Mouse (Mus musculus) cerebellum, adult 9-10 months (tissue): Measurements from ENCODE around the gene Pi4kb.
"Not testable (repeated sequence)": the region's sequence is repeated elsewhere in the genome, so short reads cannot be mapped to it uniquely, and the experiment has no call there.

Source experiments
- DNase-seq: peaks from one replicate; pipeline ENCODE4 v3.0.0; 2022

Pi4kb gene

DNA sequence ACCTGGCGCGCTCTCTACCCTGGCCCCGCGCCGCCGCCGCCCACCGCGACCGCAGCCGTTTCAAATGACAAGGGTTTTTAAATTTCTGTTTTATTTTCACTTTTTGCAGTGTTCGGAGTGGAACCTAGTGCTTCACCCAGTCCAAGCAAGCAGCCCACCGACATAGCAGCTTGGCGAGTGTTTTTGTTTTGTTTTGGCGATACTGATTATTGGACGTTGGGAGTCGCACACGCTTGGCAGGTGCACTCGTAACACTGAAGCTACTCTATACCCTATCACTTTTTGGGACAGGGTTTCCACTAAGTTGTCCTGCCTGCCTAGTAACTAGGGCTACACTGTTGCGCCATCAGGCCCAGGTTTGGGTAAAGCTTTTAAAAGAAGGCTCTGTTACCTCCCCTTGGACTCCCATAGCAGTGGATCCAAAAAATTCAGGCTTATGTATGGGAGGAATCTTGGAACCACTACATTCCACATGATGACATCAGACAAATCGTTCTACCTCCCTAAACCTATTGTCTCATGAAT, 42.1 kb downstream of the Pi4kb start:
- no peak for DNase-seq

- no peak for DNase-seq
Measured at GRCm38 (mm10) chr3:95018741-95019140, 44.2 kb downstream of the Pi4kb start.

DNA sequence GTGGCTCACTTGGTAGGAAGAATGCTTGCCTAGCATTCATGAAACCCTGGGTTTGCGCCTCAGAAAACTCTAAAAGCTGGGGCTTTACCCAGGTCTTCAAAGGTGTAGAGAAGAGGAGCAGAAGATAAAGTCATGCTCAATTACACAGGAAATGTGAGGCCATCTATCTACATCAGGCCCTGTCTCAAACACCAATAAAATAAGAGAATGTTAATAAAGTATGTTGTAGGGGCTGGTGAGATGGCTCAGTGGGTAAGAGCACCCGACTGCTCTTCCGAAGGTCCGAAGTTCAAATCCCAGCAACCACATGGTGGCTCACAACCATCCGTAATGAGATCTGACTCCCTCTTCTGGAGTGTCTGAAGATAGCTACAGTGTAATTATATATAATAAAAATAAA, 46.4 kb downstream of the Pi4kb start:
- not testable (repeated sequence) for DNase-seq

- no peak for DNase-seq
Measured at GRCm38 (mm10) chr3:95024551-95024950, 50.0 kb downstream of the Pi4kb start.

- no peak for DNase-seq
Measured at GRCm38 (mm10) chr3:95025202-95025601, 50.7 kb downstream of the Pi4kb start.

DNA sequence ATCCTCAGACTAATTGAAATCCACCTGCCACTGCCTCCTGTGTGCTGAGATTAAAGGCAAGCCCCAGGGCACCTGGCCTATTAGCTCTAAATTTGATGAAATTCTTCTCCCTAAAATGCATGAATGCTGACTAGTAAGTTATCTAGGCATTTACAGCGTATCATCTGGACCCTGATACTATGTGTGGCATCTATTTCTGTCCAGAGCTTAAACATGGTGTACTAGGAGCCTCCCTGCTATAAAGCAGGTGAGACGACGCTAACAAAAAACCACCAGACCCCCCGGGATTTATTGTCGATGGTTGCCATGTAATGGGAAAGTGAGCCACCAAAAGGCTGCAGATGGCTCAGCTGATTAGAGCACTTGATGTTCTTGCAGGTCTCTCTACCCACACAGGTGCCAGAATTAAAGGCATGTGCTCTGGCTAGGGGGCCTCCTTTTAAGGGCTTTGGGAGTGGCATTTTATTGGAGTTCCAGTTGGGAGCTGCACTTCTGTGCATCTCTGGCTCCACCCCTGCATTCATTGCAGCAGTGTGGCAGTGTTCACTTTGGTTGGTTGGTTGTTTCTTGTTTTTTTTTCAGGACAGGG, 52.6 kb downstream of the Pi4kb start:
- no peak for DNase-seq

GRCm38 (mm10) chr3:95027701-95028100, 53.2 kb downstream of the Pi4kb start:
- no peak for DNase-seq

GRCm38 (mm10) chr3:95028603-95029002, 54.1 kb downstream of the Pi4kb start:
- no peak for DNase-seq

DNA sequence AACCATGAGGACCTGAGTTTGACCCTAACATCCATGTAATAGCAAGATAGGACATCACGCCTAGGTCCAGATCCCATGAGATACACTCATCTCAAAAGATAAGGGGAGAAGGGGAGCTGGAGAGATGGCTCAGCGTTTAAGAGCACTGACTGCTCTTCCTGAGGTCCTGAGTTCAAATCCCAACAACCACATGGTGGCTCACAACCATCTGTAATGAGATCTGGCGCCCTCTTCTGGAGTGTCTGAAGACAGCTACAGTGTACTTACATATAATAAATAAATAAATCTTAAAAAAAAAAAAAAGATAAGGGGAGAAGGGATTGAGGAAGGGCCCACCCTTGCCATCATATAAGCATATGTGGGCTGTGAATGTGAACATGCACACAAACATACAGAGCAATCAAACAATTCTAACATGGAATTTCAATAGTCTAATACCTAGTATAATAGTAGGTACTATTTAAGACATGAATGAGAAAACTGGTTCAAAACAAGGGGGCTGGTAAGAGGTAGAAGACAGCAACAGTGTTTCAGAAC, 54.8 kb downstream of the Pi4kb start:
- not testable (repeated sequence) for DNase-seq

DNA sequence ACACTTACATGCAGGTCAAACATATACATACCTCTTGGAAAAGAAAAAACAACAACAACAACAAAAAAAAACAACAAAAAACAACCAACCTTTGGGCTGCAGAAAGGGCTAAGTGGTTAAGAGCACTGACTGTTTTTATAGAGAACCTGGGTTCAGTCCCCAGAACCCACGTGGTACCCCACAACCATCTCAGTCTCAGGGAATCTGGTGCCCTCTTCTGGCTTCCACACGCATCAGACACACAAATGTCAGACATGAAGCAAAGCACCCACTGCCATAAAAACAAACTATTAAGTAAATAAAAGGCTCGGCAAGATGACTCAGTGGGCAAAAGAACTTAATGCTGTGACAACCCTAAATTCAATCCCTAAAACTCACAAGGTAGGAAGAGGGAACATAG, 55.4 kb downstream of the Pi4kb start:
- no peak for DNase-seq

DNA sequence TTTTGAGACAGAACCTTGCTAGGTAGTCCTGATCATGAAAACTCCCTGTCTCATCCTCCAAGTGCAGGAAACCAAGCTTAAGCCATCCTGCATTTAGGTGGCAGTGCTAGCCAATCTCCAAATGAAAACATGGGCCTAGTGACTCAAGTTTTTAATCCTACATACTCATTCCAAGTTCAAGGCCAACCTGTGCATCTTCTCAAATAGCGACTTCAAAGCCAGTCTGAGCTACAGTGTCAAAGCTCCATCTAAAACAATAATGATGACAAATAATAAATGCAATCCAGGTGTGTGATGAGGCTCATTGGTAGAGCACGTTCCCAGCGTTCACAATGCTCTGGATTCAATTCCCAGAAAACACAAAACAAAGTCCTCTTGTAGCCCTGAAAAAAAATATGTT, 67.1 kb downstream of the Pi4kb start:
- DNase-seq: no peak

DNA sequence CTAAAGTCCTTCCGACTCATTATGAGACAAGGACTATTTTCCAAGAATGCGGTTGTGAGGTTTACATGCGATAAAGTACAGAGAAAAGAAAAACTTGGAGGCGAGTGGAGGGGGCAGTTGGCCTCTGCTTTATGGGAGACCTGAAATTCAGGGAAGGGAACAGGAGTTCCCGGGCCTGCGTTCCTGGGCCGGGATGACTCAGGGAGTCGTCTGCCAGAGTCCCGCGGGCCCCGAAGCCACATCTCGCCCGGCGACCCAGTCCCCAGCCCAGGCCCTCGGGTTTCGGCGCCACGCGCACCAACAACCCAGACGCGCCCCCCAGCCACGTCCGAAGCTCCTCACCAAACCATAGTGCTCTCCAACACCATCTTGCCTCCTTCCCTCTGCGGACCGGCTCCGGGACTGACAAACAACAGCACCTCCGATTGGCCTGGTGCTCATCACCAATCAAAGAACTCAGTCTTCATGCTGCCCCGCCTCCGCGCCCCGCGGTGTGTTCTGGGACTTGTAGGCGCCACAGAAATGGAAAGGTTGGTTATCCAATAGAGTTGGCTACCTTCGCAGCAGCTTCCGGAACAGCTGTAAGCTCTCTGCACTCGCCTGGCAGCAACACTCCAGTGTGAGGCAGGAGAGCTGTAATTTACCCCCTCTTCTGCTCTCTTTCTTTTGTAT, 67.8 kb downstream of the Pi4kb start, which contains the start of gene Psmd4:
Gene Psmd4 (minus strand): TSS at position 449 of the 672 bp plus-strand sequence.
- peak; percentile 97 for DNase-seq

DNA sequence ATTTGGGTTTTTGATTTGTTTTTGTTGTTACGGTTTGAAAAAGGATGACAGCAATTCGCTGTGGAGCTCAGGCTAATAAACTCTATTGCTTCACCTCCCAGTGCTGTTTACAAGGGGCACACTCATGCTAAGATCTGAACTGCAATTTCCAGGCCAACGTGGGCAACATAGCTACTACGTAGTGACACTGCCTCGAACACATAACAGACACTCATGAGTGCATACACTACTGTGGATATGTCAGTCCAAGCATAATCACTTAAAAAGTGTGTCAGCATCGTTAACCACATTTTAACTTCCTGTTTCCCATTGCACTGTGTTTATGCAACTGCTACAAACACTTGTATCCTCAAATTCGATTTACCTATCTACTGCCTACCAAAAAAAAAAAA, 68.3 kb downstream of the Pi4kb start:
- DNase-seq: no peak

DNA sequence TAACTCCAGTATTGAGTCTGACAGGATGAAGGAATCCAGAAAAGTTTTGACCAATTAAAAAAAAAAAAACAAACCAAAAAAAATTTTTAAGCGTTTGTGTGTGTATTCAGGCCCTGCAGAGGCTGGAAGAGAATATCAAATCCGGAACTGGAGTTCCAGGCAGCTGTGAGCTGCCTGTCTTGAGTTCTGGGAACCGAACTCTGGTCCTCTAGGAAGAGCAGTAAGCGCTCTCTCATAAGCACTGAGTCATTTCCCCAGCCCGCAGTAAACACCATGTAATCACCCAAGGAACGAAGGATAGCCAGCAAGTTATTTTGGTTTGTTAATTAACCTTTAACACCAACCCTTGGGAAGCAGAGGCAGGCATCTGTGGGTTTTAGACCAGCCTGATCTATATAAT, 68.7 kb downstream of the Pi4kb start:
- DNase-seq: no peak

DNA sequence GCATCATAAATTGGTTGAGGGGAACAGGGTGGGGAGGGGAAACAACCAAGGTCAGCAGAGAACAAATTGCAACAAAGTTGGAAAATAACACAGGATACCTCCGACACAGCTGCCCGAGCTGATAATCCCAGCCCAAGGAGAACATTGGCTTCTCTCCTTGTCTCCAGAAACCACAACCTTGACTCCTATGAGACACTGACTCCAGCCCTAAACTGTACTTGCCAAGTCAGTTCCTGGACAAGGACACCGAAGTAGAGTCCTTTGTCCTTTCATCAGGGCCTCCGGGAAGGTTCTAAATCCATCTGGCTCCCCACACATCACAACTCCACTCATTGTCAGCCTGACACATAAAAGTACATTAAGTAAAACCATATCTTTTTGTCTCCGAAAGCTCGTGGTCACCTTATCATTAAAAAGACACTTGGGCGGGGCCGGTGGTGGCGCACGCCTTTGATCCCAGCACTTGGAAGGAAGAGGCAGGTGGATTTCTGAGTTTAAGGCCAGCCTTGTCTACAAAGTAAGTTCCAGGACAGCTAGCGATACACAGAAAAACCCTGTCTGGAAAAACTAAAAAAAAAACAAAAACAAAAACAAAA, 72.0 kb downstream of the Pi4kb start:
- DNase-seq: no peak

GRCm38 (mm10) chr3:95047914-95048313, 73.4 kb downstream of the Pi4kb start:
- no peak for DNase-seq

DNA sequence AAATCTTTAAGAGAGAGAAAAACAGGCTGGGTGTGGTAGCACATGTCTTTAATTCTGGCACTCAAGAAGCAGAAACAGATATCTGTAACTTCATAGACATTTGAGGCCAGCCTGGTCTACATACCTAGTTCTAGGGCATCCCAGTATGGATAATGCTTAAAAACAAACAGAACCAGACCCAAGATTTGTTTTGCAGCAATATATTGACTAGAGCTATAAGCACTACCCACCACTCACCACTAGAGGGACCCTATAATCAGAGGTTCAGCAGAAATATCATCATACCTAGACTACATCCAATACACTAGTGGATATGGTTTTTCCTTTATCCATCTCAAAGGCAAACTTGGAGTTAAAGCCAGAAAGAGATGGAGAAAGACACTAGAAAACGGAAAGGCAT, 78.4 kb downstream of the Pi4kb start:
- peak; percentile 77 for DNase-seq

DNA sequence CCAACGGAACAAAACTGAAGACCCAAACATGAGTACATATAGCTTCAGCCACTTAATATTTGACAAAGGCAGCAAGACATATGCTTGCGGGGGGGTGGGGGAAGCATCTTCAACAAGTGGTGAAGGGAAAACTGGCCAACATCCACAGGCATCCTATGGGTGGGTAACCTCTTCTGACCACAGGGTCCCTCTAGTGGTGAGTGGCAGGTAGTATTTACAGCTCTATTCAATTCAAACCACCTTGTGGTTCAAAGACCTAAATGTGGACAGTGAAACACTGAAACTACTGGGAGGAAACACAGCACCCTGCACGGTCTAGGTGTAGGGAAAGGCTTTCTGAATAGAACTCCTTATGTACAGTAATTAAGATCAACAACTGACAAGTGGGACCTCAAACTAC, 79.2 kb downstream of the Pi4kb start:
- peak; percentile 60 for DNase-seq

DNA sequence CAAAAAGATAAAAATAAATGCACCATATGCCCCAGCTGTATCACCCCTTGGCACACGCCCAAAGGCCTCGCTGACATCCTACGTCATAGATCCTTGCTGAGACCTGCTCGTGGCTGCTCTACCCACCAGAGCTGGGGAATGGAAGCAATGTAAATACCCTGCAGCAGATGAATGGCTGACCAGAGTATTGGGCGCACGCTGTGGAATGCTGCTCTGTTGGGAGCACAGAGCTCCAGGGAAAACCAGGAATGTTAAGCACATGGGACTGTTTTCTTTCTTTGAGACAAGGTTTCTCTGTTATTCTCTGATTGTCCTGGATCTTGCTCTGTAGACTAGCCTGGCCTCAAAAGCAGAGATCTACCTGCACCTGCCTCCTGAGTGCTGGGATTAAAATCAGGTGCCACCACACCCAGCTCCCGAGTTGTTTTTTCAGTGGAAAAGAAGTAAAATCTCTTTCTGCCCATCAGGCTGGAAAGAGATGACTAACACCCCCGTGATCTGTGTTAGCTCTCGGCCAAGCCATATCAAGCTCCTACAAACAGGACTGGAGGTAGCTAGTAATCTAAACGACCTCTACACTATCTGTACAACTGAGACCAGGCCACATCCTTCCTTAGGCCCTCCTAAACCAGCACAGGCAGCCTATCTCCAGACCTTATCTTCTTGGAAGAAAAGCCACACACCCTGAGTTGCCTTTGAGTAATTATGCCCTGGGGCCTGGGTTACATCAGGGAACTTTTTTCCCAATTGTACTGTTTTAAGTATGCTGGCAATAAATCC, 80.1 kb downstream of the Pi4kb start:
- peak; percentile 46 for DNase-seq

- DNase-seq: no peak
Measured at GRCm38 (mm10) chr3:95056275-95056674, 81.7 kb downstream of the Pi4kb start.
